Mouse (Mus musculus) small intestine, adult 2 months (tissue): ENCODE results near the gene Zbtb49.

Experiments used
- CTCF ChIP-seq: fragments of 200-500 bp; IDR thresholded peaks from 2 replicates; pipeline ENCODE4 v1.5.1; 2012; ENCODE audit warnings: low read depth, mild to moderate bottlenecking, control low read depth, inconsistent platforms, low read length, moderate library complexity, mixed read lengths; ENCODE audit not compliant: insufficient replicate concordance, insufficient read length; ENCODE audit errors: extremely low read depth
- POLR2A ChIP-seq: fragments of 200-500 bp; IDR thresholded peaks from 2 replicates; pipeline ENCODE4 v1.6.1; 2012; ENCODE audit warnings: low read depth, mild to moderate bottlenecking, control low read depth, inconsistent platforms, low read length, moderate library complexity

- TF ChIP-seq POLR2A = no peak
- no peak for TF ChIP-seq CTCF
Measured at GRCm38 (mm10) chr5:38159634-38160413, 60.4 kb downstream of the Zbtb49 start, which contains the start of gene Nsg1.
